Mouse (Mus musculus) embryonic facial prominence, embryonic 11.5 days (tissue): ENCODE measurements around the gene Dennd4b. TPM values are rescaled to one million over a fixed set of nuclear protein-coding genes. Genes with fewer than 3 reads are reported as not detected.

Source experiments
- ATAC-seq: fragments of 200-750 bp; cut with Nextera tagmentation; replicated peaks from 2 replicates; pipeline ENCODE4 v1.8.0; 2017; ENCODE audit warnings: low read depth; ENCODE audit not compliant: insufficient number of reproducible peaks, low FRiP score, low TSS enrichment
- DNase-seq: peaks from one replicate; pipeline ENCODE4 v3.0.0-alpha.2; 2015; ENCODE audit warnings: low spot score
- H3K27ac ChIP-seq: fragments of 300-500 bp; sonication (generic); replicated peaks from 2 replicates; pipeline ENCODE4 v1.5.1; 2014; ENCODE audit warnings: mild to moderate bottlenecking, low read depth, low read length, control low read depth
- H3K27me3 ChIP-seq: fragments of 300-500 bp; sonication (generic); 2 replicates; pipeline ENCODE4 v1.6.1; 2014; ENCODE audit warnings: mild to moderate bottlenecking, low read length, moderate library complexity, mixed read lengths; ENCODE audit not compliant: control insufficient read depth, insufficient read depth
- H3K36me3 ChIP-seq: fragments of 300-500 bp; sonication (generic); replicated peaks from 2 replicates; pipeline ENCODE4 v1.6.1; 2014; ENCODE audit warnings: low read depth, mild to moderate bottlenecking, low read length, moderate library complexity, mixed read lengths; ENCODE audit not compliant: control insufficient read depth, insufficient read depth
- H3K4me1 ChIP-seq: fragments of 300-500 bp; sonication (generic); 2 replicates; pipeline ENCODE4 v1.6.1; 2014; ENCODE audit warnings: low read length, mixed read lengths; ENCODE audit not compliant: control insufficient read depth, insufficient read depth
- H3K4me2 ChIP-seq: fragments of 300-500 bp; sonication (generic); 2 replicates; pipeline ENCODE4 v1.6.1; 2014; ENCODE audit warnings: low read depth, mild to moderate bottlenecking, control low read depth, low read length, moderate library complexity
- H3K4me3 ChIP-seq: fragments of 300-500 bp; sonication (generic); 2 replicates; pipeline ENCODE4 v1.5.1; 2014; ENCODE audit warnings: low read depth, low read length, control low read depth
- H3K9ac ChIP-seq: fragments of 300-500 bp; sonication (generic); replicated peaks from 2 replicates; pipeline ENCODE4 v1.6.1; 2014; ENCODE audit warnings: mild to moderate bottlenecking, control low read depth, low read length
- H3K9me3 ChIP-seq: fragments of 300-500 bp; sonication (generic); replicated peaks from 2 replicates; pipeline ENCODE4 v1.6.1; 2016; ENCODE audit warnings: mild to moderate bottlenecking, low read length, inconsistent platforms, mixed read lengths; ENCODE audit not compliant: control insufficient read depth
- WGBS: fragments of 180-500 bp; shearing (Covaris S2); extraction: QIAGEN DNeasy Blood & Tissue Kit; methylation state at CpG from one replicate; pipeline ENCODE4 v1.1.7; 2014; 5-methylcytosine and 5-hydroxymethylcytosine counted together
- polyA plus RNA-seq: library from polyadenylated mRNA; unstranded; fragments of >200 nt; fragmentation: Nextera tagmentation; extraction: Ambion mirVana; gene quantifications from 2 replicates; pipeline ENCODE4 v1.2.1, GENCODE M21; 2014

Gene Dennd4b
- polyA plus RNA-seq, 1 experiment from 2014 or later, result 2.6 TPM

GRCm38 (mm10) chr3:90273855-90274254 is 8.9 kb downstream of the Dennd4b start:
- Histone ChIP-seq H3K27ac (no peak overlapping the region), H3K4me2 (no peak overlapping the region), H3K9me3 (no peaks in the 10 kb centered on the region), H3K4me3 (no peak overlapping the region), H3K9ac (no peak overlapping the region), H3K36me3 (peaks cover 2% of the 10 kb centered on the region), H3K4me1 (no peaks in the 10 kb centered on the region), H3K27me3 (no peaks in the 10 kb centered on the region)
- WGBS, result 92% methylated on average over 22 of the region's 22 CpGs
- ATAC-seq, result no peak
- no peak for DNase-seq

- no peaks in the 10 kb centered on the region for H3K4me1 ChIP-seq
- ATAC-seq (no peak), DNase-seq (no peak)
- WGBS, result 88% methylated on average over 11 of the region's 11 CpGs
- H3K27me3 ChIP-seq, result no peaks in the 10 kb centered on the region
- no peaks in the 10 kb centered on the region for H3K9me3 ChIP-seq
- H3K36me3 ChIP-seq, result peaks cover 2% of the 10 kb centered on the region
- H3K4me3 ChIP-seq, result no peak overlapping the region
- no peak overlapping the region for H3K9ac ChIP-seq
- no peak overlapping the region for H3K27ac ChIP-seq
- no peak overlapping the region for H3K4me2 ChIP-seq
Measured at GRCm38 (mm10) chr3:90275286-90275685, 10.3 kb downstream of the Dennd4b start.

- H3K36me3 ChIP-seq, result peaks cover 2% of the 10 kb centered on the region
Measured at GRCm38 (mm10) chr3:90276858-90277257, 11.9 kb downstream of the Dennd4b start.

GRCm38 (mm10) chr3:90277793-90278192 is 12.8 kb downstream of the Dennd4b start:
- Histone ChIP-seq H3K27me3 (no peaks in the 10 kb centered on the region), H3K4me2 (no peak overlapping the region), H3K9me3 (no peaks in the 10 kb centered on the region), H3K27ac (no peak overlapping the region), H3K4me1 (no peaks in the 10 kb centered on the region), H3K9ac (no peak overlapping the region), H3K4me3 (no peak overlapping the region), H3K36me3 (no peaks in the 10 kb centered on the region; the same call in none of the 2 replicates)
- DNase-seq (no peak), ATAC-seq (no peak)
- WGBS, result 86% methylated on average over 9 of the region's 9 CpGs

More at GRCm38 (mm10) chr3:90276858-90277257, 11.9 kb downstream of the Dennd4b start:
- H3K4me2 ChIP-seq, result no peak overlapping the region
- ATAC-seq (no peak), DNase-seq (no peak)
- no peaks in the 10 kb centered on the region for H3K27me3 ChIP-seq
- H3K27ac ChIP-seq, result no peak overlapping the region
- H3K9ac ChIP-seq, result no peak overlapping the region
- H3K4me3 ChIP-seq, result no peak overlapping the region
- no peaks in the 10 kb centered on the region for H3K4me1 ChIP-seq
- 33% methylated on average over 16 of the region's 16 CpGs for WGBS
- no peaks in the 10 kb centered on the region for H3K9me3 ChIP-seq

- ATAC-seq (no peak), DNase-seq (no peak)
- 94% methylated on average over 10 of the region's 10 CpGs for WGBS
Measured at GRCm38 (mm10) chr3:90278211-90278610, 13.2 kb downstream of the Dennd4b start.

GRCm38 (mm10) chr3:90279216-90279615 is 14.2 kb downstream of the Dennd4b start:
- H3K9me3 ChIP-seq, result no peaks in the 10 kb centered on the region
- no peak overlapping the region for H3K4me3 ChIP-seq
- H3K27me3 ChIP-seq, result no peaks in the 10 kb centered on the region
- no peak overlapping the region for H3K4me2 ChIP-seq
- no peak for ATAC-seq
- H3K36me3 ChIP-seq, result no peaks in the 10 kb centered on the region; the same call in none of the 2 replicates
- H3K9ac ChIP-seq, result no peak overlapping the region
- no peak for DNase-seq
- WGBS, result 95% methylated on average over 9 of the region's 9 CpGs
- H3K4me1 ChIP-seq, result no peaks in the 10 kb centered on the region
- no peak overlapping the region for H3K27ac ChIP-seq

More at GRCm38 (mm10) chr3:90278211-90278610, 13.2 kb downstream of the Dennd4b start:
- no peaks in the 10 kb centered on the region for H3K4me1 ChIP-seq
- no peaks in the 10 kb centered on the region; the same call in none of the 2 replicates for H3K36me3 ChIP-seq
- no peak overlapping the region for H3K9ac ChIP-seq
- H3K9me3 ChIP-seq, result no peaks in the 10 kb centered on the region
- H3K27me3 ChIP-seq, result no peaks in the 10 kb centered on the region
- no peak overlapping the region for H3K4me3 ChIP-seq
- no peak overlapping the region for H3K4me2 ChIP-seq
- no peak overlapping the region for H3K27ac ChIP-seq

GRCm38 (mm10) chr3:90279743-90280142 is 14.8 kb downstream of the Dennd4b start:
- H3K27me3 ChIP-seq, result no peaks in the 10 kb centered on the region
- WGBS, result 95% methylated on average over 7 of the region's 7 CpGs
- H3K36me3 ChIP-seq, result no peaks in the 10 kb centered on the region; the same call in none of the 2 replicates
- ATAC-seq (no peak), DNase-seq (no peak)
- no peaks in the 10 kb centered on the region for H3K4me1 ChIP-seq
- H3K27ac ChIP-seq, result no peak overlapping the region
- H3K9me3 ChIP-seq, result no peaks in the 10 kb centered on the region
- no peak overlapping the region for H3K9ac ChIP-seq
- no peak overlapping the region for H3K4me2 ChIP-seq
- no peak overlapping the region for H3K4me3 ChIP-seq

GRCm38 (mm10) chr3:90280708-90281107 is 15.7 kb downstream of the Dennd4b start:
- no peak overlapping the region for H3K9ac ChIP-seq
- H3K36me3 ChIP-seq, result no peaks in the 10 kb centered on the region; the same call in 1 of the 2 replicates
- H3K4me1 ChIP-seq, result no peaks in the 10 kb centered on the region
- WGBS, result 69% methylated on average over 9 of the region's 9 CpGs
- H3K4me2 ChIP-seq, result no peak overlapping the region
- no peaks in the 10 kb centered on the region for H3K27me3 ChIP-seq
- DNase-seq (no peak), ATAC-seq (no peak)
- H3K9me3 ChIP-seq, result no peaks in the 10 kb centered on the region
- no peak overlapping the region for H3K27ac ChIP-seq
- no peak overlapping the region for H3K4me3 ChIP-seq
